Mouse (Mus musculus) left cerebral cortex, adult 11 months (tissue): Measurements from ENCODE around the gene Anks1.

Experiments used
- DNase-seq: peaks from one replicate; pipeline ENCODE4 v3.0.0; 2022; ENCODE audit warnings: low spot score

The Anks1 gene

GRCm38 (mm10) chr17:28021911-28022310 is 112.8 kb downstream of the Anks1 start:
- no peak for DNase-seq

DNA sequence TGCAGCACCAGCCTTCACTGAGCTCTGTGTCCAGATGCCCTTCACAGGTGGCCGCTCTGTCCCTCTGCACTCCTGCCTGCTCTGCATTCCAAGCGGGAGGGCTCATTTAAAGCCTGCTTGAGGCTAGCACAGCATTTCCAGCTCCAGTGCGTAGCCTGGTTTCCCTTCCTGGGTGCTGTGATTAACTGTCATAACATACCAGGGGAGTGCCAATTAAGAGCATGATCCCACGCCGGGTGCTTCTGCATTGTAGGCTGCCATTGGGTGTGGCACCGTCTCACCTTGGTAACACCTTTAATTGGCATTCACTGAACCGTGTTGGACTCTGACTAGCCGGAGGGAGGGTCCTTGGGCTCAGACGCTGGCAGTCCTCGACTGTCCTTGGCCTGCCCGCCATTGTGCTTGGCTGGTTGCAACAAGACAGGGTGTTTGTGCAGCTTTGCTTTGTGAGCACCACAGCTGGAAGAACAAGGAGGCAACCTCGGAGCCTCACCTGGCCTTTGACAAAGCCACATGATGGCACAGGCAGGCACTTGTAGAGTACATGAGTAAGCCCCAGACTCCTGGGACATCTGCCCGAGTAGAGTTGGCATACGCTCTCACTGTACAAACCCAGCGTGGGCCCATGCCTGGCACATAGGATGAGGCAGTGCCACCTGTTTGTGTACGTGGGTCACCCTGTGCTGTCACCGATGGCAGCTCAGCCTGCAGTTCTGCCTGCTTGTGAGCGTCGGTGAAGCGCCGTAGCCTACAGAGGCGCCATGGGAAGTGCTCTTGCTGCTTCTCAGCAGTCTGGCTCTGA is 113.9 kb downstream of the Anks1 start:
- no peak for DNase-seq

DNA sequence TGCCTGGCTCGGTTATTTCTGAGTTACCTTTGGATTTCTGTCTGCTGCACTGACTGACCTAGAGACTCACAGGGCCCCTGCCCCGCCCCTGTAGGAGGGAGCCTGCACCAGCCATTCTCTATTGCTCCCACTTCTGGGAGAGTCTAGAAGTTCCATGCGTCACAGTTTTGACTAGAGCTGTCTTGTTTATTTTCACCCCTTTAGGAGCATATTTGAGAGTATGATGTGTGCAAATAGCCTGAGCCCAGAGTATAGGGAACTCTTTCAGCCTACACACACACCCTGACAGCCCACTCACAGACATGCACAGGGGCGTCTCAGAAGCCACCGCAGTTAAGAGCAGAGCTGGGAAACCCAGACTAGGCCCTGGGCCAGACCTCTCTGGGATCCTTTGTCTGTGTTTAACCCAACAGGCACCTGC is 116.4 kb downstream of the Anks1 start:
- DNase-seq: no peak

GRCm38 (mm10) chr17:28026111-28026872 is 117.2 kb downstream of the Anks1 start:
- DNase-seq: no peak

DNA sequence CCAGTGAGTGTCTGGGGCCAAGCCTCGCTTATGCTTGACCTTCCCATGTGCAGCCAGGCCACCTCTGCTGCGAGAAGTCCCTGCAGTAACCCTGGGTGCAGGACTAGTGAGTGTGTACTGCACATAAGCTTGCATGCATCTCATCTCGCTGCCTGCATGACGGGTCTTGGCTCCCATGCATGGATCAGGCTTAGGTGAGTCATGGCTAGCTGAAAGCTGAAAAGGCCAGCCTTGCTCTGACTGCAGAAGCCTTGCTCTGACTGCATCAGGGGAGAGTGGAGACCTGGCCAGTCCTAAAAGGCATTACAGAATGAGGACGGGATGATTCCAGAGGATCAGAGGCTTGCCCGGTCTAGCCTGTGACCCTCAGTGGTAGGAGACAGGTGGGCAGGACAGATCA is 118.1 kb downstream of the Anks1 start:
- no peak for DNase-seq

DNA sequence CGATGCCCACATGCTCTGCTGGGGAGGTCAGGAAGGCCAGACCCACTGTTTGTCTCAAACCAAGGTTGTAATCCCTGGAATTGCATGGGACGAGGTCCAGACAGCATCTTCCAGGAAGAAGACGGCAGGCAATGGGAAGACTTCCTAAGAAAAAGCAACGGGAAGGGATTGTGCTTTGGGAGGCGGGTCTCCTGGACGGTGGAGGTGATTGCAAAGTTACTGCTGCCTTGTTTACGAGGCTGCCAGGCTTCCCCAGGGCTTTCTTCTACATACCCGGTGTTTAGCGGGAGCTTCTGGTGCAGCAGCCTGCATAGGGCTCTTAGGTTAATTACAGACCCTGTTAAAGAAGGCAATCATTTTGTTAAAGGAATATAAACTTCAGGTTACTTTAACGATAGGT is 119.1 kb downstream of the Anks1 start:
- no peak for DNase-seq

DNA sequence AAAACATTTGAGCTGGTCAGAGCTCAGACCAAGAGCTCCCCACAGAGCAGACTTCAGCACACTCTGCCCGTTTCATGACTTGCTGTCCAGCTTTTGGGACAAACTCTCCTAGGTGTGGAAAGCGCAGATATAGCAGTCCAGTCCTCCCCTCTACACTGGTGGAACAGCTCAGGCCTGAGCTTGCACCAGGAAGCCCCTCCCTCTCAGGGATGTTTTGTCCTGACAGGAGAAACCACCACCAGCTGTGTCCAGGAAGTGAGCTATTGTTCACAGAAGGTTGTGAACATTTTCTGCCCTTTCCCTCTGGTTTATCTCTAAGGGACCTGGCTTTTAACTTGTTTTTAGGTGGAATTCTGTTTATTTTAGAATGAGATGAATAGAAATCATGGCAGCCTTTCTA is 120.2 kb downstream of the Anks1 start:
- no peak for DNase-seq

- no peak for DNase-seq
Observed at GRCm38 (mm10) chr17:28030446-28030845, 121.3 kb downstream of the Anks1 start.

DNA sequence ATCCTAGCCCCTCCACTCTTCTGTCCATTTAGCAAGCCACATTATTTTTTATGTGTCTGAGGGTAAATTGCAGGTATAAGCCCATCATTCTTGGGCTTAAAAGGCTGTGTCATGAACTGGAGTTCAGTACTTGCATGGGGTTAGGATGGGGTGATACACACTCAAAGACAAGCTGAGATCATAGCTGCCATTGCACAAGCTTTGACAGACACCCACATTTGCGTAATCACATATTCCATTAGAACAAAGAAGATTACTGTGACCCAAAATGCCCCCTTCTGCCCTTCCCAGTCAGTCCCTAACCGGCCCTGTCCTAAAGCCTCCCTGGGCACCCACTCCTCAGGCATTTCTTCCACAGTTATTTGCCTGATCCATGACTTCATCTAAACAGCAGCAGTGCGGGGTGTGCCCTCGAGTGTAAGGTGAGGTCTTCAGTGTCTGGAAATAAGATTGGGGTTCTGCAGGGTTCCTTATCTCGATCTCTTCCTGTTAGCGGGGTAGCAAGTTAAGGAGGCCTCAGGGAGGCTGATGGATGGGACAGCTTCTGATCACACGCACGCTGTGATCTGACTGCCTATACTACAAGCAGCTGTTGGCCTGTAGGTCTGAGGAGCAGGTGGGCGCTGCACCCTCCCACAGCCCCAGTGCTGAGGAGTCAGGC is 122.3 kb downstream of the Anks1 start:
- DNase-seq: no peak

DNA sequence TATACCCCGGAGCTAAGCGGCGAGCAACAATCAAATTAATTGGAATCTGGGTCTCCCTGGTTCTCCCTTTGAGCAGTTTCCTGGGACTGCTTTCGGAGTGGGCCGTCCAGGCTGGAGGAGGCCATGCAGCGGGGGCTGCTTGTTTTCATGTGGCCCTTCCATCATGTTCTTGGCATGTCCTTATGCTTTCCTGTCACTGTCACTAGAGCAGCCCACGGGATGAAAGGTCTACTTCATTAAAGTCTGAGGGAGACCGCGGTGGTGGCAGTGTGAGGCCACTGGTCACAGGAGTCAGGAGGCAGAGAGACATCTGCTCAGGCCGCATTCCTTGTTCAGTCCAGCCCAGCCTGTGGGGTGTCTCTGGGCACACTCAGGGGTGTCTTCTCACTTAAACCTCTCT is 123.1 kb downstream of the Anks1 start:
- DNase-seq: no peak

DNA sequence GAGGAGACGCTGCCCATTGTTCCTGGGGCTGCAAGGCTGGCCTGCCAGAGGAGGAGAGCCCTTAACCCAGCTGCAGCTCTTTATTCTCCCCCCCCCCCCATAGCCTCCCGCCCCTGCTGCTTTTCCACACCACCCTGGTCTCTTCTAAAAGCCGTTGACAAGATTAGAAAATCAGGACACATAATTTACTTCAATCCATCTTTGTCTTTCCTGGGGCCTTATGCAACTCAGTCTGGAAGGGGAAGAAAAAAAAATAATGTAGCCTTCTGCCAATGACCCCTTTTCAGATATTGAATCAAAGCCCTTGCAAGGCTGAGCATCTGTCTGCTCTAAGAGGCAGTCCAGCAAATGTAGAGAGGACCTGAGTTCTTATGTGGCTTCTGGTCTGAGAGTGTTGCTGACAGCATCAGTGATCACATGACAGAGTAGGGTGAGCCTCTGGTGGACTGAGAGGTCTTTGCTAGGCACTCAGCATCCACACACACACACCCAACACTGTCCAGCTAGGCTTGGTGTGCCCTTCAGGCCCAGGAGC is 124.0 kb downstream of the Anks1 start:
- no peak for DNase-seq

DNA sequence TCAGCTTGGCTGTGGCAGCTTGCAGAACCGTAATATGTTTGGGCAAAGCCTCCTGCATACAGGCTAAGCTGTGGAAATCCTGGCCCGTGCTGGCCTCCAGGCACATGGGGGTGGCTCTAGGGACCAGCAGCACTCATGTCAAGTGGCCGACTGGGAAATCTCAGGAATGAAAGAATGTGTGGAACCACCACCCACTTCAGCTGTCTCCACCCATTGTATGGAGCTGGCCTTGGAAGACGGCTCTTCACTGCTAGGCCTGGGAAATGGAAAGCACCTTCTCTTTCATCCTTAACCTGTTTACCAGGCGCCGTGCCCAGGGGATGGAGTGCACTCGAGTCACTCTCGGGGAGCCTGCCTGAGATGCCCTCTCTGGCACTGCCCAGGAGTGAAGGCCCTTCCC is 125.9 kb downstream of the Anks1 start:
- no peak for DNase-seq

GRCm38 (mm10) chr17:28036813-28037756 is 128.0 kb downstream of the Anks1 start:
- no peak for DNase-seq

- DNase-seq: no peak
Observed at GRCm38 (mm10) chr17:28040620-28041019, 131.5 kb downstream of the Anks1 start.

- DNase-seq: no peak
Observed at GRCm38 (mm10) chr17:28041298-28041697, 132.2 kb downstream of the Anks1 start.

GRCm38 (mm10) chr17:28042299-28042771 is 133.2 kb downstream of the Anks1 start:
- DNase-seq: no peak

DNA sequence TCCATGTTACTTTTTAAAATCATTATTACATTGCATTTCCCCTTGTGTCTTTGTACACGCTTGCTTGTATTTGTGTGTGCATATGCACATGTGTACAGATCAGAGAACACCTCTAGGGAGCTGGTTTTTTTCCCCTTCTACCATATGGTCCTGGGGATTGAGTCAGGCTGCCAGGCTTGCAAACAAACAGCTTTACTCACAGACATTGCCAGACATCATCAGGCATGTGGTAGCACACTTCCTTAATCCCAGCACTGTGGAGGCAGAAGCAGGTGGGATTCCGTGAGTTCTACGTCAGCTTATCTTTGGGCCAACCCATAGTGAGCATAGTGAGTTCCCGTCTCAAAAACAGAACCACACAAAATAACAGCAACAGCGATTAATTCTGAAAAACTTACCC is 137.9 kb downstream of the Anks1 start:
- DNase-seq: no peak

DNA sequence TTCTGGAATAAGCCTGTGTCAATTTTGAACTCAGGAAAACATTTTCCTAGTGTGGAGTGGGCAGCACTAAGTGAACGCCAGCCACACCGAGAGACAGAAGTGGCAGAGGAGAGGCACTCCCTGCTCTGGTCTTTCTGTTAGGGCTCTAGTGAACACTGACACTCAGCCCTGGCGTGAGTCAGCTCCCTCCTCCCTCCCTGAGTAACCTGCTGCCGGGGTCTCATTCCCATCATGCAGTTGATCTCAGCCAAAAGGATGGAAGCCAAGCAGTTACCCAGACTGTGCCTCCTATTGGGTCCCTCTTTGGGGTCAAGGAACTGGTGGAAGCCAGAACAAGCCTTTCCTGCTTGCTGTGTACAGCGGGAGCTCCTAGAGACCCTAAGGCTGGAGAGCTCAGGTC is 138.4 kb downstream of the Anks1 start:
- DNase-seq: no peak

DNA sequence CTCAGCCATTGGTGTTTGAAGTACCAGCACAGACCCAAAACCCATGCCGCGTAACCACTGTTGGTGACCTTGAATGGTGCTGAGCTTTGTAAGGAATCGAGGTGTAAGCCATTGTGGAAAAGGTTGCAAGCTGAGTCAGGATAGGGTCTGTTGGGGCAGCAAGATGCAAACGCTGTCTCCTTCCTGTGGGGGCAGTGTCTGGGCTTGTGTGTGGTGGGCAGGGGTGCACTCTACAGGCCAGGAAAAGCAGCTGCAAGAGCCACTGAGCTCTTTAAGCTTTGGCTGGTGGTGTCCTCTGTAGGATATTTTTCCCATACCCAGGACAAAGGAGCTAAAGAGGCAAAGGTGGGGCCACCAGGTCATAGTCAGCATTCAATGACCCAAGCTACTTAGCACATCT is 139.3 kb downstream of the Anks1 start:
- no peak for DNase-seq

- DNase-seq: no peak
Observed at GRCm38 (mm10) chr17:28050210-28050609, 141.1 kb downstream of the Anks1 start.

GRCm38 (mm10) chr17:28052293-28052863 is 143.3 kb downstream of the Anks1 start:
- DNase-seq: no peak
